Mouse (Mus musculus) layer of hippocampus, adult 9-10 months (tissue): ENCODE data around the gene Gins2.

Source experiments
- DNase-seq: peaks from one replicate; pipeline ENCODE4 v3.0.0; 2022; ENCODE audit warnings: low spot score

Gene Gins2

DNA sequence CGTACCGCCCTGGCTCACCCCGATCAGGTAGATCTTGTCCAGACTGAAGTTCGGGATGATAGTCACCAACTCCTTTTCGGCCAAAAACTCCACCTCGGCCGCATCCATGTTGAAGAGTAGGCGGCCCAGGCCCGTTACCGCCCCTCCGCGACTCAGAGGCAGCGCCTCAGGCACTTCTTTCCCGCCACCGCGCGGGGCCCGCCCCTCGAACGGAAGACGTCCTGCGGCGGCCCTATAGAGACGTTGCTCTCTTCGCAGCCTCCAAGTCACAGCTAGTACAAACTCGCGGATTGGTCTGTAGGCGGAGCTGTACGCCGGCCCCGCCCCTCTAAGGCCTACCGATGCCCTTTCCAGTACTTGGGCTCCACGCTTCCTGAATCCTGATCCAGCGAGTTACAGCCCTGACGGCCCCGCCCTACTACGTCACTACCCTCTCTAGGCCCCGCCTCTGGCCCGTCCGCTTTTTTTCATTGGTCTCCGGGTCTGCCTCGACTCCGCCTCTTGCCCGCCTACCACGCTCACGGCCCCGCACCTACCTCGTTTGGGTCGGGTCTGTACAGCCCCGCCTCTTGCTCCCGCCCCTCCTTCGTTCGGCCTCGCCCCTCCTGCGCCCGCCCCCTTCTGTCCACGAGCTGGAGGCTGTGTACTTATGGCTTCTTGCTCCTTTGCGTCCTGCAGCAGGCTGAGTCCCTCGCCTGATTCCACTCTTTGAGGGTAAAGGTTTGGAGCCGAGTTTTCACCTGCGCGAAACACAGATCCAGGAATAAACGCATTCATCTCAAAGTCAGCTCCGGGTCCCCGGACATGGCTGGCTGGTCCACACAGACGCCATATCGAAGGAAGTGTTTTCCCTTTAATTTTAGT is at the start of gene Gins2:
Gins2 (minus strand) TSS at position 397 of the 864 bp plus-strand sequence.
- DNase-seq: peak; percentile 98

DNA sequence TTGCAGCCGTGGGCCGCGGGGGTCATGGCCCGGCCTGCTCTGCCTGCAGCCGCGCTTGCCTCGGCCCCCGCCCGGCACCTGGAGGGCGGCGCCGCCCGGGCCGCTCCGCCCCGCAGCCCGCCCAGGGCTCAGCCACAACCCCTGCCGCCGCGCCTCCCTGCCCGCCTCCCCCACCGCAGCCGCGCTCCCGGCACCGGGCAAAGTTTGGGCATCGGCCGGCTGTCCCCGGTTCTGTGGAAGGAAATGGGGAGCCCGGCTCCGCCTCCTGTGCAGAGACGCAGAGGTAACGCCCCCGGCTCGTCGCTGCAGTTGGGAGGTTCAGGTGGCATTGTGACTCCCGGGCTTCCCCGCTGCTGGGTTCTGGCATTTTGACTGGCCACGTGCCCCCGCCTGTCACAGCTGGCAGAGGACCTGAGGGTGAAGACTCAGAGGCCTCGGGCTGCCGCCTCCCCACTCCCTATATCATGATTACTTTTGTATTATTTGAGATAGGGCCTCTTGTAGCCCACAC is 45.3 kb upstream of the Gins2 start:
- no peak for DNase-seq

- no peak for DNase-seq
Measured at GRCm38 (mm10) chr8:120633665-120634271, 44.7 kb upstream of the Gins2 start.

- DNase-seq: no peak
Measured at GRCm38 (mm10) chr8:120632969-120633664, 44.0 kb upstream of the Gins2 start.

GRCm38 (mm10) chr8:120631441-120632375 is 42.6 kb upstream of the Gins2 start:
- DNase-seq: no peak

GRCm38 (mm10) chr8:120630848-120631247 is 41.7 kb upstream of the Gins2 start:
- no peak for DNase-seq

GRCm38 (mm10) chr8:120630031-120630430 is 40.9 kb upstream of the Gins2 start:
- DNase-seq: no peak

DNA sequence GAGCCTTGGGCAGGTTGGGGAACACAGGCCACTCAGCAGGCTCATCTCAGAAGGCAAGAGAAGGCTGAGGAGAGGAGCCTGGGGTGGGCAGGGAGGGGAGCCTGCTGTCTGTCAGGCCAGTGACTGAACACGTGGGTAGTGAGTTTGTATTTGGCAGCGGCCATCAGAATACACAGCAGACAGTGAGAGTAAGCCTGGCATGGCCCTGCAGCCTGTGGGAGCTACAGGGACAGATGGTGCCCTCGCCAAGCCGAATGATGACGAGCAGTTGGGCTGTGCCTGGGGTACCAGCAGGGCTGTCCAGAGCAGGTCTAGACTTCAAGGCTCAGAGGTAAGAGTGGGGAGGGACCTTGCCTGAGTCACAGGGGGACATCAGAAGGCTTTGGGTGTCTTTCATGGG is 38.2 kb upstream of the Gins2 start:
- no peak for DNase-seq

GRCm38 (mm10) chr8:120626461-120626860 is 37.4 kb upstream of the Gins2 start:
- no peak for DNase-seq

DNA sequence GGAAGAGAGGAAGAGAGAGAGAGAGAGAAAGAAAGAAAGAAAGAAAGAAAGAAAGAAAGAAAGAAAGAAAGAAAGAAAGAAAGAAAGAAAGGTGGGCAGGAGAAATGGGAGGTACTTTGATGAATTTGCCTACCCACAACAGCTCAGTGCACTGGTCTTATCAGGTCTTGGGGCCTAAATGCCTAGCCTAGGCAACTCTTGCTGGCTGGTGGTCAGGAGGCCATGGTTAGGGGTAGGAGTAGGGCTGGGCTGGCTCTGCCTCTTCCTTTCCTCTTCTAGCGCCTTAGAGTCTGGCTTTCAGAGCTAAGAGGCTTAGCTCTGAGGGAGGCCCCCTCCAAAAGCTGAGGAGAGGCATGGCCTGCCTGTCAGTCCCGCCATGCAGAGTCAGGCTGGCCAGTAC is 34.5 kb upstream of the Gins2 start:
- no peak for DNase-seq

GRCm38 (mm10) chr8:120622161-120622560 is 33.1 kb upstream of the Gins2 start:
- no peak for DNase-seq

- no peak for DNase-seq
Measured at GRCm38 (mm10) chr8:120620441-120620840, 31.3 kb upstream of the Gins2 start.

- DNase-seq: peak; percentile 61
Measured at GRCm38 (mm10) chr8:120619235-120620180, 30.4 kb upstream of the Gins2 start.

DNA sequence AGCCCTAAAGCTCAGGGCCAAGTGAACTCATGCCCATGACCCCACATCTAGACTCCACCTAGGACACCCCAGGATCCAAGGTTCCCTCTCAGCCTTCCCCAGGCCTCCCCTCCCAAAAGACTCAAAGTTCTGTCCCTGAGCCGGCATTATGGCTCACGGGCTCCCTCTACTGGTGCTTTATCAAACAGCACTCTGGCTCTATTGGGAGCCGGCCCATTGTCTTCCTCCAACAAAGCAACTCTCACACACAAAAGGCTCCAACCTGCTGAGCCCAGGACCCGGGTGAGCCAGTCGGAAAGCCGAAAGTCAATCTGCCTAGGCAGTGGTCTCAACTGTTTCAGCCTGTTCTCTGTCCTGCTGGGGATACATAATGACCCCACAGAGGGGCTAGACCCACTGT is 29.0 kb upstream of the Gins2 start:
- DNase-seq: peak; percentile 71

DNA sequence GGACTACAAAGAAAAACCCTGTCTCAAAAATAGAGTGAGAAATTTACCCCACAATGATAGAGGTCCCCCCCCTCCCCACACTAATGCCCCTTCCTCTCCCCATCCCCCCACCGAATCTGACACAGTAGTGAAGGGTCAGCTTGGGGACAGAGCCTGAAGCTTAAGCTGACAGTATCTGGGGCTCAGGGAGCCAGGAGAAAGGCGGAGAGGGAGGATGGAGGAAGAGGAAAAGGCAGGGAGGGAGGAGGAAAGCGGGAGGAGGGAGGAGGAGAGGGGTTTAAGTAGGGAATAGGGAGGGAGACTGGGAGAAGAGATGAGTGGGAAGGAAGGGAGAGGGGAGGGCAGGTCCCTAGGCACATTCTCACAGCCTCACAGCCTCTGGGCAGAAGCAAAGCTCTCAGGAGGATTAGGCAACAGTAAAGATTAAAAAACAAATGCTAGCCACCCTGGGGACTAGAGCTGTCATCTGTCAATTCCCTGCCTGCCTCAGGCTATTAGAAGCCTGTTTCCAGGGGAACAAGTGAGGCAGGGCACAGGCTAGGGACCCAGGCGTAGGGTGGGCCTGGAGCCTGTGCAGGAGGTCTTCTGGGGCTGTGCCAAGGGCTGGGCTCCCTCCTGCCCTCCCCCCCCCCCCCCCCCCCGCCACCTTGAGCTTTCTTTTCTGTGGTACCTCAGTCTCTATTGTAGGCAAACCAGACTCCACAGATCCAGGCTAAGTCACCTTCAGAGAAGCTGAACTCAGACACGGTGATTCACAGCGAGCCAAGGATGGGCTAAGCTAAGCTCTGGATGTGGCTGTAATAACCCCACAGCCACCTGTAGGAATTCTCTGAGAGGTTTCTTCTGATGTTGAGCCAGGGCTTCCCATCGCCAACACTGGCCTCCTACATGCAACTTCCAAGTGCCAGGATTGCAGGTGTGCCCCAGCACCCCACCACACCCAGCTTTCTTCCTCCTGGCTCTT is 27.8 kb upstream of the Gins2 start:
- DNase-seq: no peak

DNA sequence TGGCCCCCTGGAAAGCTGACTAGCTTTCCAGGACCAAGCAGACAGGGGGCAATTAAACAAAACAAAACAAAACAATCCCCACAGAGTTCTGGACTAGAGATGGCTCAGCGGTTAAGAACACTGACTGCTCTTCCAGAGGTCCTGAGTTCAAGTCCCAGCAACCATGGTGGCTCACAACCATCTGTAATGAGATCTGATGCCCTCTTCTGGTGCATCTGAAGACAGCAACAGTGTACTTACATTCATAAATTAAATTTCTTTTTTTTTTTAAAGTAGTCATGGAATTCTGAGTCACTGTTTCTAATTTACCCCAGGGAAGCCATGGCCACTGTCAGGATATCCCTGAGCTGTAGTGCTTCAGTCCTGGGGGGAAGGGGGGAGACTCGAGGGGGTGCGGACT is 25.4 kb upstream of the Gins2 start:
- DNase-seq: no peak

- no peak for DNase-seq
Measured at GRCm38 (mm10) chr8:120610824-120611223, 21.7 kb upstream of the Gins2 start.

- DNase-seq: peak; percentile 71
Measured at GRCm38 (mm10) chr8:120607885-120608284, 18.8 kb upstream of the Gins2 start.

GRCm38 (mm10) chr8:120607460-120607859 is 18.4 kb upstream of the Gins2 start:
- no peak for DNase-seq
